Mouse (Mus musculus) left cerebral cortex, adult 9 months (tissue): Measurements from ENCODE around the gene Cyp4x1.

Source experiments
- DNase-seq, 2 experiments: peaks; one replicate each; pipeline ENCODE4 v3.0.0; 2022; ENCODE audit warnings: low spot score in 2 of 2

Cyp4x1 gene

GRCm38 (mm10) chr4:115090592-115090991 is 43.5 kb downstream of the Cyp4x1 start:
- DNase-seq, result no peak

- DNase-seq, result no peak
Measured at GRCm38 (mm10) chr4:115088611-115089338, 45.3 kb downstream of the Cyp4x1 start, which contains the start of gene Pdzk1ip1. Gene Pdzk1ip1, plus strand, starts transcription at chr4:115088708.

DNA sequence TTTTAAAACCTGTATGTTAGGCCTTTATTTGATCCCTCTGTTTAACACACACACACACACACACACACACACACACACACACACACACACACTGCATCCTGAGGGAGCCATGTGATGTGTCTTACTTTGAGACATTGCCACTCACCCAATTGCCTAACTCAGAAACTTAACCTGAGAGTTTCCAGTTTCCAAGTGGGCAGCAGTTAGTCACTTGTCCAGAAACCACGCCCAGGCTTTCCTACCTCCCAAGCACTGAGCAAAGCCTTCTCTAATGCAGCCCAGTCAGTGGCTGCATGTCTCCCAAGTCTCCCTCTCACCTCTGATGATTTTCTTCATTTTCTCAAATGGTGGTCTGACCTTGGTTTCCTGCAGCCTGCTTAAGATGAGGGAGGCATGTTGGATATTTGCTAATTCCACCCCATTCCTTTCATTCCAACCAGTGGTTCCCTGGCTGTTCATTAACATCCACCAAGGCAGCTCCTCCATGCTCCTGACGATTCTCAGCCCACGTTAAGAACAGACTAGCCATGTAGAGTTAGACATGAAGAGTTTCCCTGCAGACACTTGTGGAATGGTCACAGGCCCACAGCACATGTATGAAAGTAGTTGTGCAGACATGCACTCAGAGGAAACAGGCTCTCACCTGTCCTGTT is 47.2 kb downstream of the Cyp4x1 start:
- no peak for DNase-seq

GRCm38 (mm10) chr4:115086257-115086656 is 47.8 kb downstream of the Cyp4x1 start:
- no peak for DNase-seq

- peak in 1 of 2 experiments; percentile 55 for DNase-seq
Measured at GRCm38 (mm10) chr4:115085522-115086095, 48.5 kb downstream of the Cyp4x1 start.

DNA sequence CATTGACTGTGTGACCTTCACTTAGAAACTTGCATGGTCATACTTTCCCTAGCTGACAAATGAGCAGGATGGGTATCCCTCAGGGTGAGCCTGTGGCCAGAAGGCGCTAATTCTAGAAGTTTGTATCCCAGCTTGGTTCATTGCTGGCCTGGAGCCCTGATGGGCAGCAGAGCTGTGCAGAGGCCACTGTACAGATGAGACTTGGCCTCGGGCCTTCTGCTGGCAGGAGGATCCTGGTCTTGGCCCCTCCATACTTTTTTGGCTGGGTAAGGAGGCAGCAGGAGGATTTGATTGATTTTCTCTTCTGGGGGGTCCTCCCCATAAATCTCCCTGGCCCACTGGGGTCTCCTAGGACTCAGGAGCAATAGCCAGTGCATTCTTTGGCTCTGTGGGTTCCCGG is 51.0 kb downstream of the Cyp4x1 start:
- DNase-seq, result no peak

DNA sequence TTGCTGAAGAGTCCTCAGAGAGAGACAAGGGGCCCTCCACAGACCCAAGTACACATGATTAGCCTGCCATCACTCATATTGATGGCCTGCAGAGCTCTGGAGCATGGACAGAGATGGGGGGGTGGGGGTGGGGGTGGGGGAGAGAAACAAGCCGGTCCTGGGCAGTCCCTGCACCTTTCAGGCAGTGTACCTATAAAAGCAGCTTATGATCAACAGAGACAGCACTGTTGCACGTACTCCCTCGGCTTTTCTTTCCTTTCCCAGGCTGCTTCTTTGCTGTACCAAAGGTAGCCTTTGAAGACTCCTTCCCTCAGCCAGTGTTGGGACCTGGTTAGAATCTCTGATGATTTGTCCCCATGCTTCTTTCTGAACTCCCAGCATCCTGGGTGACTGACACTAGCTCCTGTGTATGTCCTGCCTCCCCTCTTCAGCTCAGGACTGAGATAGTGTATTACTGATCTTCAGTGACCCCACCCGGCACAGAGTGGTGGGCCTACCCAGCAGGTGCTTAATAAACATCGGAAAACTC is 54.2 kb downstream of the Cyp4x1 start:
- DNase-seq, result no peak

- DNase-seq, result no peak
Measured at GRCm38 (mm10) chr4:115078892-115079820, 54.9 kb downstream of the Cyp4x1 start.

GRCm38 (mm10) chr4:115075204-115075915 is 58.7 kb downstream of the Cyp4x1 start:
- no peak for DNase-seq

GRCm38 (mm10) chr4:115074789-115075188 is 59.3 kb downstream of the Cyp4x1 start:
- DNase-seq, result no peak

DNA sequence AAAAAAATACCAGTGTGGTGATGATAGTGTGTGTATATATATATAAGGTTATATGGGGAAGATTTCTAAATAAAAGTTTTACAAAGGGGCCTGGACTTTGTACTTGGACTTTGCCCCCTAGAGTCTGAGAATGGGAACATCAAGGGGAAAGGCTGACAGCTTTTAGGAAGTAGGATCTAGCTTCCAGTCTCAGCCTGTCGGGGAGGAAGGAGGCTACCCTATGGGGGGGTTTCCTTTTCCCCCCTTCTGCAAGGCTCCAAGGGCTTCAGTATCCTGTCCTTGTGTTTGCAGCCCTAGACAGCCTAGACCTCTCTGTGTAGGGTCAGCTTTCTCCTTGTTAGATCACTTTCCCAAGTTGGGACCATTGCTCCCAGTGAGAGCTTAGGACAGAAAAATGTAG is 62.4 kb downstream of the Cyp4x1 start:
- no peak for DNase-seq

- no peak for DNase-seq
Measured at GRCm38 (mm10) chr4:115063518-115064239, 70.4 kb downstream of the Cyp4x1 start.

DNA sequence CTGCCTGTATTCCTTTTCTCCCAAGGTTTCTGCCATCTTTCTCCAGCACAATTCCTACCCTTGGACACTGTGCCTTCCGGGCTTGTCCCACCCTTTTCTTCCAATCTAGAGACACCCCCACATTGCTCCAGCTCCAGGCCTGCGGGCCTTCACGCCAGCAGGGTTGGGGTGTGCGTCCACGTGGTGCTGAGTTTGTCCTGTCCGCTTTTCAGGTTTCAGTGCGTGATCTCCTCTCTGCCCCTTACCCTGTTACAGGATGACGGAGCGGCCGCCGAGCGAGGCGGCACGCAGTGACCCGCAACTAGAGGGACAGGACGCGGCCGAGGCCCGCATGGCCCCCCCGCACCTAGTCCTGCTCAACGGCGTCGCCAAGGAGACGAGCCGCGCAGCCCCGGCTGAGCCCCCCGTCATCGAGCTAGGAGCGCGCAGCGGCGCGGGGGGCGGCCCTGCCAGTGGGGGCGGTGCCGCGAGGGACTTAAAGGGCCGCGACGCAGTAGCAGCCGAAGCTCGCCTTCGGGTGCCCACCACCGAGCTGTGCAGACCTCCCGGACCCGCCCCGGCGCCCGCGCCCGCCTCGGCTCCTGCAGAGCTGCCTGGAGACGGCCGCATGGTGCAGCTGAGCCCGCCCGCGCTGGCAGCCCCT is 71.1 kb downstream of the Cyp4x1 start:
- no peak for DNase-seq

- no peak for DNase-seq
Measured at GRCm38 (mm10) chr4:115062540-115062874, 71.6 kb downstream of the Cyp4x1 start.

GRCm38 (mm10) chr4:115060753-115061152 is 73.3 kb downstream of the Cyp4x1 start:
- DNase-seq, result no peak

DNA sequence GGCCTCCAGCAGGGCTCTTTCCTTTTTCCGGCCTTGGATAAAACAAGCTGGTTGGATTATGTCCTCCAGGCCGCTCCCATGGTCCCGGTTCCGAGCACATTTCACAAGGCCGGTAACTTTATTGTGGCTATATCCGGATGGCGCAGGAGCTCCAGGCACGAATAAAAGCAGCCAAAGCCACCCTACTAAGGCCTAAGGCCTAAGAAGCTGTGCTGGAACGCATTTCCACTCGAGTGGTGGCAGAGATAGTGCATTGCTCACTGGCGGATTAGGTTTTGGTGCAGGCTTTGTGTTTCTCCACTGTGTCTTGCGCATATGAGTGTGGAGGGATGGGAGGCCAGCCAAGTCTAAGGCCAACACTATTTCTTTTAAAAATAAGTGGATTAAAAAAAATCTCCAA is 74.2 kb downstream of the Cyp4x1 start:
- DNase-seq, result no peak

DNA sequence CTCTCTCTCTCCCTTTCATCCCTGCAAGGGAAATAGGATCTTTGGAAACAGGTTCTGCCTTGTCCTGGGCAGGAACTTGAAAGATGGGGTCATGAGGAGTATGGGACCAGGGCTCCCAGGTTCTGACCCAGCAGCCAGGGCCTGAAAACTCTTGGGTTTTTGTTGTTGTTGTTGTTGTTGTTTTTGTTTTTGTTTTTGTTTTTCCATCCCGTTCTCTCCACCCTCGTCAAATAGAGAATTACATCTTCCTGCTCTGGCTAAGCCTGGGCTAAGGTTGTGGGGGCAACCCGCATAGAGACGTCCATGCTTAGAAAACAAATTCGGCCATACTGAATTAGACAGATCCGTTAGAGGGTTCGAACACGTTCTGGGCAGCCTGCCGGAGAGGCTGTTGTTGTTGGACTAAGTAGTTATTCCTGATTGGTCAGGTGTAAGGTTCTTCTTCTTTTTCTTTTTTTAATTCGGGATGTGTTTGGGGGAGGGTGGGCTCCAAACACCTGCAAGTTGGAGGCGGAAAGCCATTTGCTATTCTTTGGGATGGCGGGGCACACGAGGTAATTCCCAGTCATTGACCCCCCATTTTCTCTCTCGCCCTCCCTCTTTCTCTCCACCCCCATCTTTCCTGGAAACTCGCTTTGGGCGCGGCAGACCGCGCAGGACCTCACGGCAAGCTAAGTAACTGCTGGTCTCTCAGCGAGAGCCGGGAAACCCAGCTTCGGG is 75.0 kb downstream of the Cyp4x1 start:
- DNase-seq, result no peak

- DNase-seq, result no peak
Measured at GRCm38 (mm10) chr4:115058317-115058761, 75.7 kb downstream of the Cyp4x1 start.

GRCm38 (mm10) chr4:115057674-115058316 is 76.3 kb downstream of the Cyp4x1 start:
- DNase-seq, result no peak
